Comparison of ENCODE assay signal across 23 mouse cellular contexts in genomic region chr11:100315439-100315838, GRCm38 (mm10). TPM values are rescaled to one million over a fixed set of nuclear protein-coding genes. Genes with fewer than 3 reads are reported as not detected.
"Had no signal": no experiment of that assay in that cellular context is flagged by ENCODE, and none has a peak within 500 bp of the region (broad histone marks: within the 10 kb centered on the region; RNA-seq: fewer than 3 reads in every experiment).

No protein-coding gene starts in this region.

- H3K4me2 ChIP-seq: lung, embryonic 14.5 days; midbrain, embryonic 11.5 days; midbrain, embryonic 13.5 days; midbrain, embryonic 15.5 days; neural tube, embryonic 12.5 days; stomach, embryonic 15.5 days had no signal

- ATAC-seq: midbrain, embryonic 13.5 days; midbrain, embryonic 15.5 days had no signal

- H3K36me3 ChIP-seq: midbrain, embryonic 13.5 days; midbrain, embryonic 15.5 days; neural tube, embryonic 12.5 days; stomach, embryonic 15.5 days had no signal

- H3K9ac ChIP-seq: lung, embryonic 14.5 days; midbrain, embryonic 13.5 days; midbrain, embryonic 15.5 days; neural tube, embryonic 12.5 days; stomach, embryonic 15.5 days had no signal

- DNase-seq: lung, adult 18-20 months; lung, embryonic 14.5 days; lung, postnatal 10 days; lung, postnatal 4 days; right cerebral cortex, postnatal 14 days; thymus, adult 2 months; thymus, postnatal 25 days; thymus, postnatal 4 days had no signal

- H3K27me3 ChIP-seq: midbrain, embryonic 13.5 days; midbrain, embryonic 15.5 days; neural tube, embryonic 12.5 days; stomach, embryonic 15.5 days had no signal

- H3K9me3 ChIP-seq: midbrain, embryonic 13.5 days; midbrain, embryonic 15.5 days; neural tube, embryonic 12.5 days; stomach, embryonic 15.5 days had no signal

- H3K4me3 ChIP-seq: midbrain, embryonic 13.5 days; midbrain, embryonic 15.5 days; neural tube, embryonic 12.5 days; stomach, embryonic 15.5 days had no signal

- H3K27ac ChIP-seq: midbrain, embryonic 13.5 days; midbrain, embryonic 15.5 days; neural tube, embryonic 12.5 days; stomach, embryonic 15.5 days; stomach, postnatal 0 days had no signal

RNA-seq across cellular contexts. Expression of gene Gast, which starts 18.8 kb away (rescaled TPM):
- total RNA-seq: megakaryocyte, adult 5-6 weeks; midbrain, postnatal 0 days; monocyte, adult 5-6 weeks; neutrophil, adult 5-6 weeks had no signal
- polyA plus RNA-seq: lung, embryonic 14.5 days; lung, embryonic 16.5 days; neural tube, embryonic 12.5 days; neural tube, embryonic 14.5 days; spleen, adult 2 months; testis, adult 2 months; urinary bladder, adult 2 months had no signal

RNA-seq across cellular contexts. Expression of gene Hap1, which starts 40.5 kb away (rescaled TPM):
- total RNA-seq: megakaryocyte, adult 5-6 weeks; monocyte, adult 5-6 weeks had no signal

RNA-seq across cellular contexts. Expression of gene Krt42, which starts 45.8 kb away (rescaled TPM):
- total RNA-seq: megakaryocyte, adult 5-6 weeks; monocyte, adult 5-6 weeks; neutrophil, adult 5-6 weeks had no signal
- polyA plus RNA-seq: lung, embryonic 14.5 days; lung, embryonic 16.5 days; midbrain, embryonic 11.5 days; midbrain, embryonic 13.5 days; midbrain, embryonic 15.5 days; midbrain, postnatal 0 days; neural tube, embryonic 12.5 days; neural tube, embryonic 14.5 days; spleen, adult 2 months; stomach, embryonic 15.5 days; testis, adult 2 months; urinary bladder, adult 2 months had no signal

RNA-seq across cellular contexts. Expression of gene Krt17, which starts 54.6 kb away (rescaled TPM):
- total RNA-seq: megakaryocyte, adult 5-6 weeks; monocyte, adult 5-6 weeks; neutrophil, adult 5-6 weeks had no signal
- polyA plus RNA-seq: midbrain, embryonic 11.5 days; midbrain, embryonic 13.5 days; neural tube, embryonic 14.5 days; spleen, adult 2 months; testis, adult 2 months had no signal
